Mouse (Mus musculus) bone marrow, adult 2 months (tissue): ENCODE results near the gene Aacs. TPM values are rescaled to one million over a fixed set of nuclear protein-coding genes. Genes with fewer than 3 reads are reported as not detected.

ENCODE experiments used
- H3K27ac ChIP-seq: fragments of 200-500 bp; 2 replicates; pipeline ENCODE4 v1.5.1; 2012; ENCODE audit warnings: low read depth, mild to moderate bottlenecking, control low read depth, inconsistent platforms, low read length; ENCODE audit not compliant: control insufficient read depth, poor library complexity, insufficient read depth
- H3K4me1 ChIP-seq: fragments of 200-500 bp; 2 replicates; pipeline ENCODE4 v1.6.1; 2011; ENCODE audit warnings: low read length; ENCODE audit not compliant: control insufficient read depth, insufficient read depth
- H3K4me3 ChIP-seq: fragments of 200-500 bp; replicated peaks from 2 replicates; pipeline ENCODE3; 2011; ENCODE audit warnings: mild to moderate bottlenecking, low read depth, low read length, control low read depth; ENCODE audit not compliant: control insufficient read depth
- CTCF ChIP-seq: fragments of 200-500 bp; IDR thresholded peaks from 2 replicates; pipeline ENCODE4 v1.5.1; 2011; ENCODE audit warnings: low read length, control low read depth; ENCODE audit not compliant: control insufficient read depth, insufficient read depth
- POLR2A ChIP-seq: fragments of 200-500 bp; IDR thresholded peaks from 2 replicates; pipeline ENCODE4 v1.6.1; 2011; ENCODE audit warnings: low read depth, mild to moderate bottlenecking, control low read depth, low read length, borderline replicate concordance; ENCODE audit not compliant: control insufficient read depth
- WGBS: fragments of 180-500 bp; shearing (Covaris S2); methylation state at CpG from one replicate; pipeline ENCODE4 v1.1.7; 2018; 5-methylcytosine and 5-hydroxymethylcytosine counted together
- polyA plus RNA-seq: library from polyadenylated mRNA; stranded (reverse); fragments of >200 nt; gene quantifications from 2 replicates; pipeline ENCODE4 v1.2.4, GENCODE M21; 2011; ENCODE audit warnings: low replicate concordance; ENCODE audit not compliant: missing spikeins, insufficient read depth, insufficient read length

The Aacs gene
- polyA plus RNA-seq, 1 experiment, result 18.4 TPM

DNA sequence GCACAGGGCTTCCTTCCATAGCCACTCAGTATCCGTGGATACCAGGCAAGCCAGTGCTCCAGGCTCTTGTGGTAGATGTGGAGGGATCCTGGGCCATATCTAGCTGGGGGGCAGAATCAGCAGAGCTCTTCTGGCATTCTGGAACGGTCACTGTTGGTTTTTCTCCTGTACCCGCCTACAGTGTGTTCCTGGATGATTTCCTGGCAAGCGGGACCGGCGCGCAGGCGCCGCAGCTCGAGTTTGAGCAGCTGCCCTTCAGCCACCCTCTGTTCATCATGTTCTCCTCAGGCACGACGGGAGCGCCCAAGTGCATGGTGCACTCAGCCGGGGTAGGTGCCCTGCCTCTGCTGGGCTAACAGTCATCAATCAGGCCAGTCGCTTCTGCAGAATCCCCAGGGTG lies 30.4 kb downstream of the Aacs start:
- no peak overlapping the region for H3K27ac ChIP-seq
- H3K4me1 ChIP-seq, result peaks cover 1% of the 10 kb centered on the region; the same call in 1 of the 2 replicates
- 90% methylated on average over 15 of the region's 15 CpGs for WGBS
- H3K4me3 ChIP-seq, result no peak overlapping the region
- TF ChIP-seq POLR2A (no peak), CTCF (no peak)

DNA sequence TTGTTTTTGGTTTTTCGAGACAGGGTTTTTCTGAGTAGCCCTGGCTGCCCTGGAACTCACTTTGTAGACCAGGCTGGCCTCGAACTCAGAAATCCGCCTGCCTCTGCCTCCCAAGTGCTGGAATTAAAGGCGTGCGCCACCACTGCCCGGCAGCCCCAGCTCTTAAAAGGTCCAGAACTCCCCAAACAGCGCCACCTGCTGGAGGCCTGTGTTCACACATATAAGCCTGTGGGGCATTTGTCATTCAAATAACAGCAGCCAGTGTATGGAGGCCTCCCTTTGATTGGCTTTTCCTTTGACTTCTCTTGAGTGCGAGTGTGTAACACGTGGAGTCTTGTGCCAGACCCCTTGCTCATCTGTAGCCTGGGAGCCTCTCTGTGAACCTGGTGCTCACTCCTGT lies 32.0 kb downstream of the Aacs start:
- WGBS, result 94% methylated on average over 9 of the region's 9 CpGs
- Histone ChIP-seq H3K4me3 (no peak overlapping the region), H3K4me1 (peaks cover 1% of the 10 kb centered on the region; the same call in 1 of the 2 replicates), H3K27ac (no peak overlapping the region)
- TF ChIP-seq CTCF, result 0 out of 2 replicates have a peak, but pooled peaks have one; percentile 20
- no peak for TF ChIP-seq POLR2A

GRCm38 (mm10) chr5:125508006-125508405 lies 32.4 kb downstream of the Aacs start:
- H3K4me1 ChIP-seq, result peaks cover 1% of the 10 kb centered on the region; the same call in 1 of the 2 replicates
- H3K4me3 ChIP-seq, result no peak overlapping the region
- H3K27ac ChIP-seq, result no peak overlapping the region
- 91% methylated on average over 10 of the region's 10 CpGs for WGBS
- TF ChIP-seq CTCF, result no peak
- no peak for TF ChIP-seq POLR2A

- peak; percentile 94 for TF ChIP-seq CTCF
- no peak for TF ChIP-seq POLR2A
- H3K4me1 ChIP-seq, result no peaks in the 10 kb centered on the region
- no peak overlapping the region for H3K27ac ChIP-seq
- no peak overlapping the region for H3K4me3 ChIP-seq
- 58% methylated on average over 5 of the region's 5 CpGs for WGBS
These were observed 33.9 kb downstream of the Aacs start for GRCm38 (mm10) chr5:125509541-125509940.

DNA sequence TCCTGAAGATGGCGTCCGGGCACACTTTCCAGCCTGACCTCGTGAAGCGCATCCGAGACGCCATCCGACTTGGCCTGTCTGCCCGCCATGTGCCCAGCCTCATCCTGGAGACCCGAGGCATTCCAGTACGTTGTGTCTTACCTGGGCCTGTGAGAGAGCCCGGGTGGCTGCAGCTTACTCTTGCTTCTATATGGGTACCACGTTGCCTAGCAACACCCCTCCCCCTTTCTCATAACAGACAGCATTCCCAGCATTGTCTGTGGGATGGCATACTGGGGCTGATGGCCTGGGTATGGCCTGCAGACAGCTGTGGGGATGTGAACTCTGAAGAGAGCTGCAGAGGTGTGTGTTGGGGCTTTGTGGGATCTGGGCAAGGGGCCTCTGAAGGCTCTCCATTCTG lies 39.4 kb downstream of the Aacs start:
- H3K27ac ChIP-seq, result no peak overlapping the region
- 90% methylated on average over 12 of the region's 12 CpGs for WGBS

DNA sequence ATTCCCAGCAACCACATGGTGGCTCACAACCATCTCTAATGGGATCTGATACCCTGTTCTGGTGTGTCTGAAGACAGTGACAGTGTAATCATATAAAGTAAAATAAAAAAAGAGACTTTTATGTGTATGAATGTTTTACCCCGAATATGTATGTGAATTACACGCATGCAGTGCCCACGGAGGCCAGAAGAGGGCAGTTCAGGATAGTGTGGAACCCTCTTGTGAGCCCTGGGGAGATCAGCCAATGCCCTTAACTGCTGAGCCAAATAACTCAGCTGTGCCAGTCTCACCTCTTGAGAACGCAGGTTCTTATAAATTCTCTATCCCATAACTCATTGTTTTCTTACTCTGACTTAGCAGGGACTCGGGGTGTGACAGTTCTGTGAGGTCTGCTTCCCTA lies 43.0 kb downstream of the Aacs start:
- H3K4me3 ChIP-seq, result no peak overlapping the region
- TF ChIP-seq POLR2A (no peak), CTCF (peak; percentile 61)
- peaks cover 3% of the 10 kb centered on the region; the same call in 1 of the 2 replicates for H3K4me1 ChIP-seq
- no peak overlapping the region for H3K27ac ChIP-seq
- 79% methylated on average over 5 of the region's 5 CpGs for WGBS

More for the DNA sequence above, 39.4 kb downstream of the Aacs start:
- H3K4me1 ChIP-seq, result no peaks in the 10 kb centered on the region
- no peak overlapping the region for H3K4me3 ChIP-seq
- TF ChIP-seq CTCF (no peak), POLR2A (no peak)

DNA sequence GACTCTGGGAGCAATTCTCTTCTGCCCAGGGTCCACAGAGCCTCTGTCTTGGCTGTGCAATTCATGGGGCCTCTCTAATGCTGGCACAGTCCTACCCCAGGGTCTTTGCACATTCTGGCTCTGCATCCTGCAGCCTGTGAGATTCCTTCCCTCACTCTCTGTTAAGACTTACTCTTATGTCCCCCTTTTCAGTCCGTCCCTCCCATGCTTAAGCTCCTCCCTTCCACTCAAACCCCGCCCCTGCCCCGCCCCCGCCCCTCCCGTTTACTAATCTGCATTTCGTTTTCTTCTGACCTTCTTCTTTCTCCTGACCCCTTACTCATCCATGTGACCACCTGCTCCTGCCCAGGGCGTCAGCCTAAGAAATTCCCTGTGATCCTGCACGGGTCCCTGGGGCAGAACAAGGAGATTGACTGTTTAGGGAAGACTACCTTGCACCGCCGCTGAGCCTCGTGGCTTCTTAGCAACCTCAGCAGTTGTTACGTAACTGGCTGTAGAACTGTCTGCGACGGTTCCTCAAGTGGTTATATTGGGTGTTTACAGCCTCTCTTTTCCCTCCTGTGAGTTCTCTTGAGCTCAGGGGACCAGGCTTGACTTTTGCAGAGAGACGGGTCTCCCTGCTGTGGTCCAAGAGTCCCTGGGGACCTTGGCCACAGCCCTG lies 45.4 kb downstream of the Aacs start:
- peak overlapping the region; percentile 11; the same call in 1 of the 2 replicates for H3K27ac ChIP-seq
- 1% methylated on average over 15 of the region's 15 CpGs for WGBS
- peaks cover 3% of the 10 kb centered on the region; the same call in 1 of the 2 replicates for H3K4me1 ChIP-seq
- peak overlapping the region; percentile 57 for H3K4me3 ChIP-seq
- TF ChIP-seq POLR2A (no peak), CTCF (no peak)

DNA sequence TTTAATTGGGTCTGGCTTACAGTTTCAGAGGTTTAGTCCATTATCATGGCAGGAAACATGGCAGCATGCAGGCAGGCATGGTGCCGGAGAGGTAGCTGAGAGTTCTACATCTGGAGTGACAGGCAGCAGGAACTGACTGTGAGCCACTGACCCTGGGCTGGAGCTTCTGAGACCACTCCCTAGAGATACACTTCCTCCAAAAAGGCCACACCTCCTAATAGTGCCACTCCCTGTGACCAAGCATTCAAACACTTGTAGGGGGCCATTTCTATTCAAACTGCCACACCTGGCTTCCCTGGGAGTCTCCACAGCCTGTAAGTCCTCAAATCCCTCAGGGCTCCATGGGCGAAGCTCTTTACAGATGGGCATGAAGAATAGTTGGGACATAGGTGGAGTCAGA lies 47.7 kb downstream of the Aacs start:
- no peak overlapping the region for H3K27ac ChIP-seq
- 61% methylated on average over 2 of the region's 2 CpGs for WGBS
- H3K4me3 ChIP-seq, result no peak overlapping the region
- H3K4me1 ChIP-seq, result peaks cover 3% of the 10 kb centered on the region; the same call in 1 of the 2 replicates
- TF ChIP-seq POLR2A, result no peak
- no peak for TF ChIP-seq CTCF

GRCm38 (mm10) chr5:125525516-125525915 lies 49.9 kb downstream of the Aacs start:
- TF ChIP-seq POLR2A (no peak), CTCF (peak; percentile 45; the same call in 1 of the 2 replicates)
- Histone ChIP-seq H3K4me1 (peaks cover 3% of the 10 kb centered on the region; the same call in 1 of the 2 replicates), H3K4me3 (no peak overlapping the region), H3K27ac (no peak overlapping the region)
- WGBS, result 60% methylated on average over 5 of the region's 5 CpGs
